Mouse (Mus musculus) liver, adult (tissue): ENCODE results near the gene Ninj2.

Source experiments
- GATA4 ChIP-seq: IDR thresholded peaks from 2 replicates; pipeline ENCODE4 v1.6.1; 2014; ENCODE audit warnings: mild to moderate bottlenecking, low read length; ENCODE audit not compliant: insufficient replicate concordance

Ninj2 gene

GRCm38 (mm10) chr6:120179044-120179755 is 86.0 kb downstream of the Ninj2 start:
- no peak for TF ChIP-seq GATA4

DNA sequence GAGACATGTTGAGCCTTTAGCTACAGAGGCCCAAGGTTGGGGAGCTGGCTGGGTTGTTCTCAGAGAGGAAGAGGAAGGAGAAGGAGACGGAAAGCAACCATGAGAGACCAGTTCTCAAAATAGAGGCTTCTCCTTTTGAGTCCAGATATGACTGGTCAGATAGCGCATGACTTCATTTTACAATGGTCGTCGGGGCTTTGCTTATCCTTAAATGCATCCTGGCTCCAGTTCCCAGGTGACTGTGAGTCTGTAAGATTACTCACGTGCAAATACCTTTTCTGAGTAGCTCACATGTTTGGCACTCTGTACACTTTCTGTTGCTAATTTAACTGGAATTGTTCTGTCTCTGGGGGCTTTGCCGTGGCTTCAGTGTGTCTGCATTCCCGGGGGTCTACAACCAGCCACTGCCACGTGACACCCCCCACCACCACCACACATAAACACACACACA is 86.6 kb downstream of the Ninj2 start:
- no peak for TF ChIP-seq GATA4

- TF ChIP-seq GATA4, result no peak
Measured at GRCm38 (mm10) chr6:120180492-120180891, 87.3 kb downstream of the Ninj2 start.

DNA sequence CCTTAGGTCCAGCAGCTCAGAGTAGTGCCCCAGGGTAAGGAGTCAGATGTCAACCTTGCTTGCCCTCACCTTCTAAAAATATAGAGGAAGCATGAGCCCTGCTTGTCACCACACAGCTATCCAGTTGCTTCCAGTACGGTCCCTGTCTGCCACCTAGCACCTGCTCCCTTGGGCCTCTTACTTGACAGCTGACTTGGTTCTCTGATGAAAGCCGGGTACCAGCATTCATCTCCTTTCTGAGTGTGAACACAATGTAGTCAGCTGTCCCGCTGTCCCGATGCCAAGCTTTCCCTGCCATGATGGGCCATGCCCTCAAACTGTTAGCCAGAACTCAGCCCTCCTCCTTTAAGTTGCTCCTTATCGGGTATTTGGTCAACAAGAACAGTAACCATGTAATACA is 89.0 kb downstream of the Ninj2 start:
- TF ChIP-seq GATA4, result no peak

GRCm38 (mm10) chr6:120183771-120184170 is 90.6 kb downstream of the Ninj2 start:
- no peak for TF ChIP-seq GATA4

GRCm38 (mm10) chr6:120185012-120185730 is 92.0 kb downstream of the Ninj2 start:
- TF ChIP-seq GATA4, result no peak

- TF ChIP-seq GATA4, result no peak
Measured at GRCm38 (mm10) chr6:120185756-120186155, 92.6 kb downstream of the Ninj2 start.

- no peak for TF ChIP-seq GATA4
Measured at GRCm38 (mm10) chr6:120186594-120186993, 93.4 kb downstream of the Ninj2 start.

DNA sequence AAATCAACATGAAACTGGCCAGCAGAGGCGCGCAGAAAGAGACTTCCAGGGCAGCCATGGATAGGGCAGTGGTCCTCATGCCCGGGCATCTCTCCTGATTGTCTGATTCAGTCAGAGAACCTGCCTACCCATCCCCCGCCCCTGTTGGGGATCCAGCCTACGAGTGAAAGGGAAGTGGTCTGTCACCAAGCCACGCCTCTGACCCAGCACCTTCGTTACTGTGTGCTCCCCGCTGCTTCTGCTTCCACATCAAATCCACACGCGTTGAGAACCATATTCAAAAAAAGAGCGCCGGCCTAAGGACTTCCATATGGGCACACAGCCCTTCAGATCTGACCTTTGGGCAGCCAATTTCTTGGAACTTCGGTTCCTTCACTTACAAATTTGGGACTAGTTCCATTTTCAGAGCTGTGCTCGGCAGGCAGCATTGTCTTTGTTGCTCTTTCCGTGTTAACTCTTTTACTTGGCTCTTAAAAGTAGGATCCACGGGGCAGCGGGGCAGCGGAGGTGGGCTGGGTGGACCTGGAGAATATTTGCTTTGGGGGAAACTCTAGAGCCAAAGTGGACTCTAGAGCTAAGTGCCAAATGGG is 94.5 kb downstream of the Ninj2 start:
- TF ChIP-seq GATA4, result no peak

DNA sequence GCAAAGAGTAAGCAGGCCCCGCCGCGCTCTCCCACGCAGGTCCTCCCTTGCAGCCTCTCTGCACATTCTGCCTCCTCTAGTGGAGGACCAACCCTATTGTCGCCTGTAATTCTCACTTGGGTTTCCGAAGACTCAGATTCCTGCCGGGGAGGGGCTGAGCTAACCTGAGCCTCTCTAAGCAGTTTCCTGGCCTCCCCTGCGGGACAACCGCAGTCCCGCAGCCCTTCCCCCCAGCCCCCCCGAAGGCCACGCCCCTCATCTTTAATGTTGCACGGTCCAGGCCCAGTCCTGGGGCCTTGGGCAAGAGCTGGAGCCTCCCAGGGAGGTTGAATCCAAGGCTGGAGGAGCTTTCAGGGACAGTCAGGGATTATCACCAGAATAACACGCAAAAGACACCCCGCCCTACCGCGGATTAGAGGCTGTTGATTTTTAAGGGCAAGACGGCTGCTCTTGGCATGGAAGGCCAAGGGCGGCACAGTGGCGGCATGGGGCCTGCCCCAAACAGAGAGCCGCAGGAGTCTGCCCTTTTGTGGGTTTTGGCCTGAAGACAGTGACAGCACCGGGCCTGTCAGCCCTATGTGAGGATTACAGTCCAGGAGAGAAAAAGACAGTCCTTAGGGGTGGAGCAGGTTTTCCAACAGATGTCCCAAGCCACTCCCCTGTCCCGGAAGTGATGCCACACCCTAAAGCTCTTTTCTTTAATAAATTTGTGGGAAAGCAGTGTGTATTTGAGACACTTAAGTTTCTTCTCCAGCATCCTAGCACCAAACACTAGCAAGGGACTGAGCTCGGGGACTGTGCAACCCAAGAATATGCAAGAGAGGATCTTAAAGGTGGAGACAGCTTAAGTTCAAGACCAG is 95.5 kb downstream of the Ninj2 start:
- no peak for TF ChIP-seq GATA4

GRCm38 (mm10) chr6:120189287-120189686 is 96.1 kb downstream of the Ninj2 start:
- no peak for TF ChIP-seq GATA4

- no peak for TF ChIP-seq GATA4
Measured at GRCm38 (mm10) chr6:120190365-120190764, 97.2 kb downstream of the Ninj2 start.

- no peak for TF ChIP-seq GATA4
Measured at GRCm38 (mm10) chr6:120190912-120191311, 97.8 kb downstream of the Ninj2 start.

DNA sequence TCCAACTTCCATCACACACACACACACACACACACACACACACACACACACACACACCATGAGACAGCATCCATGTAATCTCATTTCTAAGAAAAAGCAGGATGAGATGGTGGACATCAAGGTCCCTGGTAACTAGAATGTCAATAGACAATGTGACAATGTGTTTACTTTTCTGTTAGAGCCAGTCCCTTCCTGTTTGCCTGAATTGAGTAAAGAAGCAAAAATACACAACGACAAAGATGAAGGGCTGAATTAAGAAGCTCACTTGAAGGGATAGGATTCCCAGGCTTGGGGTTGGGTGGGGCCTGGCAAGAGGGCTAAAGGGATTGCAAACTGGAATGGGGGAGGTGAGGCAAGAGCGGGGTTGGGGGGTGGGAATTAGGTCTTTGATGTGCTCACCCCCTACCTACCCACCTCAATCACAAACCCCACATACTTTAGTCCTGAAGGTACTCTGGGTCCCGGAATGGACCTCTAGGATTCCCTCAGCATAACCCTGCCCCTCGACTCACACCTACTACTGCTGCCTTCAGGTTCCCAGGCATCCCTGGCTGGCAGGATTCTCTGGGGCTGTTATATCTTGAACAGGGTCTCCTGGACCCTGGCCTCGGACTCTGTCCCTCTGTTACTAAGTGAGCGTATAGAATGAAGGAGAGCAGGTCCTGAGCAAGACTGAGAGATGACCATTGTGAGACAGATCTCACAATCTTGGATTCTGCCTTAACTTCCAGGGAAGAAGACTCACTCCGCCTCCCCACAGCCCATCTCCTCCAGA is 98.4 kb downstream of the Ninj2 start:
- TF ChIP-seq GATA4, result no peak
